Mouse (Mus musculus): ENCODE data around the gene Ccdc177. TPM values are rescaled to one million over a fixed set of nuclear protein-coding genes. Genes with fewer than 3 reads are reported as not detected.
A peak's percentile ranks its signal among the peaks of the same experiment; 100 is the strongest.

Ccdc177 gene
- total RNA-seq, 2 experiments from 2014 or later = 0.07 TPM; not detected in 1

GRCm38 (mm10) chr12:80787604-80788003, 27.1 kb upstream of the Ccdc177 start:
- DNase-seq = no peak
- intact Hi-C loops (cut with DNase I; ENCODE audit: low total_unique reads) = no loop called here

- DNase-seq = no peak
- intact Hi-C loops (cut with DNase I; ENCODE audit: low total_unique reads) = no loop called here
Observed at GRCm38 (mm10) chr12:80786591-80786990, 26.1 kb upstream of the Ccdc177 start.

- intact Hi-C loops (cut with DNase I; ENCODE audit: low total_unique reads) = no loop called here
Observed at GRCm38 (mm10) chr12:80785597-80785996, 25.1 kb upstream of the Ccdc177 start.

DNA sequence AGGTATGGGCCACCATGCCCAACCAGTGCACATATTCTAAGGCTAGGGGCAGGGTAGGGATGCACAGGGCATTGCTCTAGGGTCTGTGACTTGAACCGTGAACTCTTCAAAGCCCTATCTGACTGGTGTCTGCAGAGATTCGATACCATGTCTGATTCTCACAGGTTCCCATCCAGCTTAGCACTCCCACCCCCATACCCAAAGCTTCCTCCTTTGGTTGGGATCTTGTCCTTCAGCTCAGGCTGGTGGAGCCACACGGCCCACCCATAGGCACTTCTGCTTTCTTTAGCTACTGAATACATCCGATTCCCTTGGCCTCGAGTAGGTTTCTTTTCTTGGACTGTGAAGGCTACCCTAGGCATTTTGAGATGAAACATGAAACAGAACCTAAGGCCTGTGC, 24.5 kb upstream of the Ccdc177 start:
- DNase-seq = no peak
- intact Hi-C loops (cut with DNase I; ENCODE audit: low total_unique reads) = no loop called here

More at GRCm38 (mm10) chr12:80785597-80785996, 25.1 kb upstream of the Ccdc177 start:
- no peak for DNase-seq

DNA sequence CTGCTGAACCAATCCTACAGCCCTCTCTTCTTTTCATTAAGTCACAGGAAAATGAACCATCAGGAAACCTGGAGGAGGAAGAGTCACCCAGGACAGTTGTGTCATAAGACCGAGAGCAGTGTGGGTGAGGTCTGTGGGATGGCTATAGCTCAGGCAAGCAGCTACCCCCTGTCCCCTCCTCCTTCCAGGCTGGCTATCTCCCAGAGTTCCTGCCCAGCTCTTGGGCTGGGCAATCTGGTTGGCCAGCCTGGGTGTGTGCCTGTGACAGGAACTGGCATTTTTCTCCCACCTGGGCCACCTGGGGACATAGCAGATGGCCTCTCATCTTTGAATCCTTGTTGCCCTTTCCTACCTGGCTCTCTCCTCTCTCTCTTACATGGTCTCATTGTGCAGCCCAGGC, 23.4 kb upstream of the Ccdc177 start:
- intact Hi-C loops (cut with DNase I; ENCODE audit: low total_unique reads) = no loop called here
- no peak for DNase-seq

- no peak for DNase-seq
- intact Hi-C loops (cut with DNase I; ENCODE audit: low total_unique reads) = no loop called here
Observed at GRCm38 (mm10) chr12:80782892-80783291, 22.4 kb upstream of the Ccdc177 start.

DNA sequence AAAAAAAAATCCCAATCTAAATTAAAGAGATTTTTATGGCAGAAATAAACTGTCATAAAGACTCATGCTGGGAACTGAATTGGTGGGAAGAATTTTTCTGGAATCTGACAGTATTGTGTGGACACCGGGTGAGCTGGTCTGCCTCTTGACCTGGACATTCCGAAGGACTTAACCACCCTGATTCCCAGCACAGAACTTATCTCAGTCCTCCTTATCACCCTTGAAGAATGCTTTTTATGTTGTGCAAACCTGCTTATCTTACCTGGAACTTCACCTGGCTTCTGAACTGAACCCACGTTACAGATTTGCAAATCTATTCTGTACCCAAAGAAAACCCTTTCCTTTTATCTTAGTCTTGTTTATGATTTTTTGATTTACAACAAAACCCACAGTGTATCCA, 21.7 kb upstream of the Ccdc177 start:
- intact Hi-C loops (cut with DNase I; ENCODE audit: low total_unique reads) = no loop called here
- DNase-seq = no peak

DNA sequence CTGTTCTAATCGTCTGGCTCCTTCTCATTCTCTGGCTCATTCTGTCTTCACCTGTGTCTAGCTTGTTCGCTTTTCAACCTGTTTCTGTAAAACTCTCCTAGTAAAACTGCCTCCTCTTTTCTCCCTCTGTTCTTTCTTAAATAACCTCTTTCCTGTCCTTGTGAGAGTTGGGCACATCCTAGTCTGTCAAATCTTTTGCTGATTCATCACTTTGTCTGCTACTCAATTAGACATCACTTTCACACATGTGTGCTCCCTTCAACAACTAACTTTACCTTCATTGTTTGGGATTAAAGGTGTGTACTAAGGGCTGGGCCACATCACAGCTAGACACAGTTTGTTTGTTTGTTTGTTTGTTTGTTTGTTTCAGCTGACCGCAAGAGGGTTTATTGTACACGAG, 19.3 kb upstream of the Ccdc177 start:
- DNase-seq = no peak
- intact Hi-C loops (cut with DNase I; ENCODE audit: low total_unique reads) = no loop called here

GRCm38 (mm10) chr12:80778188-80778936, 17.9 kb upstream of the Ccdc177 start:
- DNase-seq = no peak
- intact Hi-C loops (cut with DNase I; ENCODE audit: low total_unique reads) = no loop called here

GRCm38 (mm10) chr12:80776046-80776634, 15.7 kb upstream of the Ccdc177 start:
- DNase-seq = no peak
- intact Hi-C loops (cut with DNase I; ENCODE audit: low total_unique reads) = no loop called here

DNA sequence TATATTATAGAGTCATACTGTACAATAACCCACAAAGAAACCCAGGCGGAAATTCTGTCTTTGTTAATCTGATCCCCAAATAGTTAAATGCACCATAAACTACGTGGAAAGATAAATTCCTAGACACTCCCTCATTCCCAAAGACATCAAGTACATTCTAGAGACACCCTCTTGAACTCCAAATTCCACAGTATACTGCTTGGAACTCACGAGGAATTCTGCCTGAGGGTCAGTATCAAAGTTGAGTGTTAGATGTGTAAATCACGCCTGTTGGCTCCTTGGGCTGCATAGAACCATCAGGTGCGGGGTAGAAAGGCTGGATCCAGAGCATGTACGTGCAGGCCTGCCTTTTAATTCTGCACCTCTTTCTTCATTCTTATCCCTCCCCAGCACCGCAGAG, 14.3 kb upstream of the Ccdc177 start:
- intact Hi-C loops (cut with DNase I; ENCODE audit: low total_unique reads) = no loop called here
- no peak for DNase-seq

- intact Hi-C loops (cut with DNase I; ENCODE audit: low total_unique reads) = loop anchor here (2.0 kb wide), 1 partner anchor 123 kb away; no protein-coding TSS in a partner anchor
- peak; percentile 76 for DNase-seq
Observed at GRCm38 (mm10) chr12:80769697-80770096, 9.2 kb upstream of the Ccdc177 start.

GRCm38 (mm10) chr12:80764116-80764515, 3.6 kb upstream of the Ccdc177 start:
- intact Hi-C loops (cut with DNase I; ENCODE audit: low total_unique reads) = loop anchor here (5.0 kb wide), 1 partner anchor 37 kb away; no protein-coding TSS in a partner anchor
- no peak for DNase-seq

GRCm38 (mm10) chr12:80762982-80763381, 2.5 kb upstream of the Ccdc177 start:
- no peak for DNase-seq
- intact Hi-C loops (cut with DNase I; ENCODE audit: low total_unique reads) = loop anchor here (5.0 kb wide), 1 partner anchor 36 kb away; no protein-coding TSS in a partner anchor

- intact Hi-C loops (cut with DNase I; ENCODE audit: low total_unique reads) = loop anchor here (5.0 kb wide), 1 partner anchor 33 kb away; no protein-coding TSS in a partner anchor
- peak; percentile 11 for DNase-seq
Observed at GRCm38 (mm10) chr12:80759713-80760395, 633 bp downstream of the Ccdc177 start.

DNA sequence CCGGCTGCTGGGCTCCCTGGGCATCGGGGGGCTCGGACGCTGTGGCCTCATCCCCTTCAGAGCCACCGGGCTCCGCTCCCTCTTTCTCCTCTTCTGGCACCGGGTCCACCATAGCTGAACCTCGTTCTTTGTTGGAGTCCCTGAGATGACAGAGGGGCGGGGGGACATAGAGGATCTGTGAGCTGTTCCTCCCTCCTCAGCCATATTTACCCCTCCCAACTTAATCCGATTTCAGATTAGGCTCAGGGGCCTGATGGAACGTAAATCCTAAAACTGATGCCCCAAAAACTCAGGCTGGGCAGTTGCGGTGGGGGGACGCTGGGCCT, 1.1 kb downstream of the Ccdc177 start:
- intact Hi-C loops (cut with DNase I; ENCODE audit: low total_unique reads) = no loop called here
- no peak for DNase-seq

GRCm38 (mm10) chr12:80758559-80759386, 1.7 kb downstream of the Ccdc177 start:
- DNase-seq = peak; percentile 34
- intact Hi-C loops (cut with DNase I; ENCODE audit: low total_unique reads) = no loop called here

DNA sequence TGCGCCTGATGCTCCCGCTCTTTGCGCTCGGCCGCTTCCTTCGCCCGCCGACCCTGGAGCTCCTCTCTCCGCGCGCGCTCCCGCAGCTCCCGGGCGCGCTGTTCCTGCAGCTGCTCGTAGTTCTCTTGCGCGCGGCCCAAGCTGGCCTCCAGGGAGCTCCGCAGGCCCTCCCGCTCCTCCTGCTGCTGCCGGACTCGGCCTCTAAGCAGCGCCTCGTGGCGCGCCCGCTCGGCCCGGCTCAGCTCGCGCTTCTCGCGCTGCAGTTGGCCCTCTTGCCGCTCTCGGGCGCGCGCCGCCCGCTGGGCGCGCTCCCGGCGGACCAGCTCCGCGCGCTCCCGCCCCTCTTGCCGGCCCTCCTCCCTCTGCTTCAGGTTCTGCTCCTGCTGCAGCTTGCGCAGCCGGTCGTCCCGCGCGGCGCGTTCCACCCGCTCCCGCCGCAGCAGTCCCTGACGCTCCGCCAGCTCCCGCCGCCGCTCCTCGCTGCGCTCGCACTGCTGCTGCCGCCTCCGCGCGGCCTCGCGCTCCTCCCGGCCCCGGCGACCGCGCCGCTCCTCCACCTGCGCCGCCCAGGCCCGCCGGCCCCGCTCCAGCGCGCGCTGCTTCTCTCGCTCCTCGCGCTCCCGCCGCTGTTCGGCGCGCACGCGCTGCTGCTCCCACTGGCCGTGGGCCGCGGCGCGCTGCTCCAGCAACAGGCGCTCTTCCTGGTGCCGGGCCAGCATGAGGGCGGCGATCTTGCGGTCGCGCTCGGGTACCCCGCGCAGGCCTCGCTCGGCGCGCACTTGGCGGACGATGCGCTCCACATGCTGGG, 2.5 kb downstream of the Ccdc177 start:
- intact Hi-C loops (cut with DNase I; ENCODE audit: low total_unique reads) = no loop called here
- DNase-seq = peak; percentile 74

DNA sequence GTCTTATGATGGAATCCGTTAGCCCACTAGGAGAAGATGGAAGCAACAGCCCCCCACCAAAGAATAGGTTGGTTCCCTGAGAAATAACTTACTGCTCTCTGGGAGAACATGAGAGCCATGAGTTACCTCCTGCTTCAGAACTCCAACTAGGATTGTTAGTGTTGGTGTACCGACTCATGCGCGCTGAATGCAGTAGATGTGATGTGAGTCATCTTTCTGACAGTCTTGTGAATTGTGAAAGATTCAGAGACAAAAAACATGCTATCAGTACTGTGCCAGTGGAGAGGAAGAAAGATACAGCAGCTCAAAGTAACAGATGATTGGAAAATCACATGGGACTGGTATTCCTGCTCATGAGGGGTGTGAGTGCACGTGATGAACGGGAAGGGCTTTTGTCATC, 8.9 kb downstream of the Ccdc177 start:
- intact Hi-C loops (cut with DNase I; ENCODE audit: low total_unique reads) = no loop called here
- DNase-seq = no peak
